Mouse (Mus musculus) adrenal gland, adult 2 months (tissue): ENCODE data around the gene Mbd5. TPM values are rescaled to one million over a fixed set of nuclear protein-coding genes. Genes with fewer than 3 reads are reported as not detected.

Experiments
- DNase-seq: peaks from one replicate; pipeline ENCODE4 v3.0.0; 2021
- long read RNA-seq: library from polyadenylated mRNA; stranded (forward); transcript quantifications from one replicate; pipeline ENCODE4 v2.0.0, GENCODE M21; 2021
- polyA plus RNA-seq: library from polyadenylated mRNA; depleted of rRNA; stranded (reverse); fragments of >200 nt; gene quantifications from 2 replicates; pipeline ENCODE4 v1.2.3, GENCODE M21; 2012; rRNA removed
- total RNA-seq, 2 experiments: library from RNA; stranded (reverse); gene quantifications; 2 replicates each; pipeline ENCODE4 v1.2.3; 2021

Mbd5 gene
- total RNA-seq: 10 to 100 TPM; 40.9 to 47.2 TPM
- polyA plus RNA-seq: 4.1 and 10.8 TPM in 2 replicates
- long read RNA-seq, partial matches to known transcripts: 0 of 2 reads
- long read RNA-seq, other reads (novel, unspliced or antisense): 2 of 2 reads

GRCm38 (mm10) chr2:48948841-48949584, at the start of gene Mbd5:
TSS of gene Mbd5 (plus strand) at chr2:48949508.
- DNase-seq: peak; percentile 99

GRCm38 (mm10) chr2:48908866-48909265, 40.4 kb upstream of the Mbd5 start:
- no peak for DNase-seq

GRCm38 (mm10) chr2:48914185-48914584, 35.1 kb upstream of the Mbd5 start:
- no peak for DNase-seq

GRCm38 (mm10) chr2:48915832-48916231, 33.5 kb upstream of the Mbd5 start:
- DNase-seq: no peak

GRCm38 (mm10) chr2:48935058-48935457, 14.2 kb upstream of the Mbd5 start:
- DNase-seq: no peak

GRCm38 (mm10) chr2:48947761-48948160, 1.5 kb upstream of the Mbd5 start:
- DNase-seq: no peak

GRCm38 (mm10) chr2:48949743-48950251, 489 bp downstream of the Mbd5 start:
- DNase-seq: peak; percentile 74

- DNase-seq: no peak
Measured at GRCm38 (mm10) chr2:48950252-48950315, 776 bp downstream of the Mbd5 start, which contains the start of gene Orc4. TSS of gene Orc4 (minus strand) at chr2:48950277.

- DNase-seq: no peak
Measured at GRCm38 (mm10) chr2:48950316-48950880, 1.1 kb downstream of the Mbd5 start.

GRCm38 (mm10) chr2:48956591-48956990, 7.3 kb downstream of the Mbd5 start:
- DNase-seq: no peak

GRCm38 (mm10) chr2:48978920-48979319, 29.6 kb downstream of the Mbd5 start:
- no peak for DNase-seq

- no peak for DNase-seq
Measured at GRCm38 (mm10) chr2:48990322-48990721, 41.0 kb downstream of the Mbd5 start.

- no peak for DNase-seq
Measured at GRCm38 (mm10) chr2:49040481-49040880, 91.2 kb downstream of the Mbd5 start.

GRCm38 (mm10) chr2:49050030-49050429, 100.7 kb downstream of the Mbd5 start:
- no peak for DNase-seq

- DNase-seq: no peak
Measured at GRCm38 (mm10) chr2:49067886-49068285, 118.6 kb downstream of the Mbd5 start.

- DNase-seq: no peak
Measured at GRCm38 (mm10) chr2:49084966-49085365, 135.7 kb downstream of the Mbd5 start.

GRCm38 (mm10) chr2:49090771-49091170, 141.5 kb downstream of the Mbd5 start:
- no peak for DNase-seq

- DNase-seq: no peak
Measured at GRCm38 (mm10) chr2:49096765-49097164, 147.5 kb downstream of the Mbd5 start.

GRCm38 (mm10) chr2:49108906-49109305, 159.6 kb downstream of the Mbd5 start:
- DNase-seq: no peak

GRCm38 (mm10) chr2:49119875-49120274, 170.6 kb downstream of the Mbd5 start:
- no peak for DNase-seq

GRCm38 (mm10) chr2:49121603-49122002, 172.3 kb downstream of the Mbd5 start:
- DNase-seq: no peak

- DNase-seq: no peak
Measured at GRCm38 (mm10) chr2:49142186-49142585, 192.9 kb downstream of the Mbd5 start.

- DNase-seq: no peak
Measured at GRCm38 (mm10) chr2:49153649-49154048, 204.3 kb downstream of the Mbd5 start.
